Mouse (Mus musculus): ENCODE results near the gene Ttbk2.

Ttbk2 gene

DNA sequence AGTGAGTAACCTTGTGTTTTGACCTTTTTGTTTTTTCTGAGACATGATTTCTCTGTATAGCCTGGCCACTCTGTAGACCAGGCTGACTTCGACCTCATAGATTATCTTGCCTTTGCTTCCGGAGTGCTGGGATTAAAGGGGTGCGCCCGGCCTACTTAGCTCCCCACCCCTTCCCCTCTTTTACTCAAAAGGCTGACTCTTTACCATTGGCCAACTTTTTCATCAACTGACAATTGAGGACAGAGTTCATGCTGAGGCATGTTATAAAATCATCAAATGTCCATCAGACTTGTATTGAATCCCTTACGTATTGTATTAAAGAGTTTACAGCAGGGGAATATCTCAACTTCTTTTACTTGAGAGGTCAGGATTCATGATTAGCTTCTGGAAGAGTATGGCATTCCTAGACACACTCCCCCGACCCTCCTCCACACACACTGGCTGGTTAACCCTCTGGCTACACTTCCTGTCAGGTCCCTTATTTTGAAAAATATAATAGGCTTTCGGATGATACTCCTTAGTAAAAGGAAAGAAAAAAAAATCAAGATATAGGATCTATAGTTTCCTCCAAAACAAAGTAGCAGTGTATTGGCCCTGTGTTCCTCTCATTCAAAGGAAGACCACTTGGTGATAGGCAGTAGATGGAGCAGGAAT lies 118.4 kb downstream of the Ttbk2 start:
- no peak for DNase-seq

DNA sequence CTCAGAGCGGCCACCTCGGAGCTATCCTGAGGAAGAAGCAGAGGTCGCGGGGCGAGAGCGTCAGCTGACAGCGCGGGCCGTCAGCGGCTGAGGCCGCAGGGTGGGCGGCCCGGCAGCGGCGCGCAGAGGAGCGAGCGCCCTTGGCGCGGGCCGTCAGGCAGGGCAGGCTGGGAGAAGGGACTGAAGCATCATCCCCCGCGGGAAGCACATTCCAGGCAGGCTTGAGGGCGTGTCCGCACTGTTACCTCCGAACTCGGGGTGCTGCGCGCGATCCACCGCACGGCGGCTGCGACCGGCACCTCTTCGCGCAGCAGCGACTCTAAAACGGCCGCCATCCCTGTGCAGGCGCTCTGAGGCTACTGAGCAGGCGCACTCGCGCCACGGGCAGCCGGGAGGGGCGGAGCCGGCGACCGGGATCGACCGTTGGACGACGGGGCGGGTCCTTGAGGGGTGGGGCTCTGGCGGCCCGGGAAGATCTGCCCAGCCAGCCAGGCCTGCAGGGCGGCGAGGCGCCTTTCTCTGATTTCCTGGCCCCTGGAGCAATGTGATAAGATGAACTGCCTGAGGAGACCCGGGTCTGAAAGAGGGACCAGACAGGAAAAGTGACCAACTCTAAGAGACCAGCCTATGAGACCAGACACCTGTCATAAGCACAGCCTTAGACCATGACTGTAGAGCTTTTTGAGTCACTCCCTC lies 119.1 kb downstream of the Ttbk2 start:
- DNase-seq = peak; percentile 92 to 95

DNA sequence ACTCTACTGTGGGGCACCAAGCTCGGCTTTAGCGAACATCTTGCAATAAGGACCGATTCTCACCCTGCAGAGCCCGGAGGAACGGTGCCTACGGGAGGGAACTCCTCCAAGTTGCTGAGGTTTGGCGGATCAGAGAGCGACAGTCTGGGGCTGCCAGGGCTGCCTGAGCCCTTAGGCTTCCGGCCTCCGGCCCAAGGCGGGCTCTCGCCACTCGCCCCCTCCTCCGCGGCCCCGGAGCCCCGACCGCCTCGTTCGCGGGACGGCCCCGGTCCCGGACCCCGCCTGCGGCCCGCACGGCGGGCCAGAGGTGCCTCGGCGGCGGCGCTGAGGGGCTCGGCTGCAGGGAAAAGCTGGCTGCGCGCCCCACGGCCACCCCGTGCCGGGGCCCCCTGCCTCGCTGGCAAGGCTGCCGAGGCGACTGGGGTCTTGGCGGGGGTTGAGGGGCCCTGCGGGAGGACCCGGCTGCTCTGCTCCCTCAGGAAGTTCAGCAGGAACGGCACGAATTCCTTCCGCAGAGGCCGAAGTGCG lies 119.7 kb downstream of the Ttbk2 start:
- DNase-seq = peak in 1 of 2 experiments; percentile 9

DNA sequence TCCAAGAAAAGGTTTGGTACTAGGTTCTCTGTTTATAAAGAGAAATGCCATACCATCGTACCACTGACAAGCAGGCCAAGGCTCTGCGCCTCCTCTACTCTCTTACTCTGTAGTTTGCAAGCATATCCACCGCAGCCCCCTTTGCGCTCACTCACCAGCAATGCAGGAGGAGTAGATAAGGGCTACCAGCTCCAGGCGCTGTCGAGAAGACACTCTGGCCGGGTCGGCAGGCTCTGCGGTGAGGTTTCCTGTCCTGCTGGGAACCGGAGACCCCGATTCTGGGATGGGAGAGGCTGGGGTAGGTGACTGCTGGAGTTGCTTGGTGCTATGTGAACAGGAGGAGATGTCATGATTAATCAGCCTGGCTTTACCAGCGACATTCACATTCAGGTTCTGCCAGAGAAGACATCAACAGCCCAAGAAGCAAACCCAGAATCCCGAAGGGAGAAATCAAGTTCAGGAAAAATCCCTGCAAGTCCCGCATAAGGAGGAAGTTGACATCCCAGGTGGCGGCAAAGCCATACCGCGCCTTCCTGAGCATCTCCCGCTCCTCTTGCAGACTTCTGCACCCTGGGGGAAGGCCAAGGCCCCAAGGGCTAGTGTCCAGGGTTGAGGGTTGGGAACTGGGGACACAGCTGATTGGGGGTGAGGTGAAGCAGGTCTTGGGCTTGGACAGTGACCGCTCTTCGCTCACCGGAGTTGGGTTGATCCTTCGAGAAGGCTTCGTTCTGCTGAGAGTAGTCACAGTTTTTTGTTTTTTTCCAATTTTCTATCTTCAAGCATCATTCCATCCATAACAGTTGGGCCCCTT lies 120.4 kb downstream of the Ttbk2 start:
- no peak for DNase-seq

DNA sequence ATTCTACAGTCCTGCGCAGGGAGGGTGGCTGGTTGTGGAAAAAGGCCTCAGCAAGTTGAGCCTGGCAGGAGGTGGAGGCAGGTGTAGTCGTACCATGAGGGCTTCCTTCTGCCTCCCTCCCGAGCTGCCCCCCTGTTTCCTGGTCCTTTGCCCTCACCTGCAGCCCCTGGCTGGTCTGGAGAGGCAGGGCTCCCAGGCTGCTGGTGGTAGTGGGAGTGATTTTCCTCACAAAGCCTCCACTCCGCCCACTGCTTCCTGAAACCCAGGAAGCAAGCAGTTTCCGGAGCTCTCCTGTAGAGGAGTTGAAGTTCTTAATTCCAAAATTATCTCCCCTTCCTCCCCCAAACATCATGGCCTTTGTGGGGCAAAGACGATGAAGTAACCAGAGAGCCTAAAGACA lies 126.2 kb downstream of the Ttbk2 start:
- no peak for DNase-seq

DNA sequence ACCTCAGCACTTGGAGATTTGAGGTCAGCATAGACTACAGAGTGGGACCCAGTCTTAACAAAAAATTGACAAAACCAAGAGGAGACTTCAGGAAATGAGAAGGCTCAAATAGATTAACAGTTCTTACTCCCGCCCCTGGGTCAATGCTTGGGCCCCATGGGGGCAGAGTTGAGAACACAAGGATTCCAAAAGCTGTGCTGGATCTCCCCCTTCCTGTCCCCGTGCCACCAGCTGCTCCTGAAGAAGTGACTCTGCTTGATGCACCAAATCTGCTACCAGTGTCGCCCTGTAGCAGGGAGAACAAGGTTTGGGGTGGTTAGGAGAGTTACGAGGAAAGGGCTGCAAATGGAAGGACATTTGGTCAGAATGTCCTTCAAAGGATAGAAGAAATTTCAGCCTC lies 126.8 kb downstream of the Ttbk2 start:
- DNase-seq = no peak

DNA sequence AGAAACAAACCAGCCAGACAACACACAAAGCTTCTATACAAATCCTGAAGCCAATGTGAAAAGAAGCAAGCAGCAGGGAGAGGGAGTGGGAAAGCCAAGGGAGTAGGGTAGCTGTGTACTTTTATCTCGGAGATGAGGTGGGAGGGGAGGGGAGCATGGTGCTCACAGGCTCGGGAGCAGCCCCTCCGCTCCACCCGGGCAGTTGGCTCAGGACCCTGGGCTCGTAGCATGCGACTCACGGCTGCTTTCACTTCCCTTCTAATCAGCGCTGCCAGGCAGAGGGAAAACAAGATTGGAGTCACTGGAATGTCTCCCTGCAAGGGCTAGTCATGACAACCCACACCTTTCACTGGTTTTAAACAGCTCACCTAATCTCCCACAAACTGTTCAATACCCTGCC lies 127.9 kb downstream of the Ttbk2 start:
- DNase-seq = no peak

DNA sequence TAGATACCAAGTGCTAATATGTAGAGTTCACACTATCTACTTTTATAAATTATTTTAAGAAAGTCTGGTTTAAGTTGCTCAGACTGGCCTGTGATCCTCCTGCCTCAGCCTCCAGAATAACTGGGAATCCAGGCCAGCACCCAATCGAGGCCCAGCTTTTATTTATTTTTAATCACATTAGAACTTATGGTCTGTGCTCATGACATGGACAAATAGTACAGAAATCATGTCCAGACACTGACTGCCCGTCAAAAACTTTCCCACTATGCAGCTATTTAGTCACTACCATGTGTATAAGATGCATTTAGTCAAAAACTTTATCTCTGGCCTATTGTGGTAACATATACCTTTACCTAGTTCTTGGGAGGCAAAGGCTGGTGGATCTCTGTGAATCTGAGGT lies 128.5 kb downstream of the Ttbk2 start:
- no peak for DNase-seq

DNA sequence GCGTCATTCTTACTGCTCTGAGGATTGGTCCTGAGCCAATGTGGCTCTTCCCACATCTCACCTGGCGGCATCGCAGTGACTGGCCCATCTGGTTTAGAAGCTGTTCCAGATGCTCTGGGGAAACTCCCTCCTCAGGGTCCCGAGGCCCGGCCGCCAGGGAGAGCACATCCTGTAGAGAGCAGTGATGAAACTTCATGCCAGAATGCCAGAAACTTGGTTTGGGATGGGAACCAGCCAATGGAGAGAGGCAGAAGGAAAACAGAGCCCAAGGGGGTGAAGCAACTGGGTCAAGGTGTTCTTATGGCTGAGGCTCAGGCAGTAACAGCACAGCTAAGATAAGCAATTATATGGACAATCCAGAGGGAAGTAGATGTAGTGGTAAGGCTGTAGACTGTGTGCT lies 129.6 kb downstream of the Ttbk2 start:
- no peak for DNase-seq

DNA sequence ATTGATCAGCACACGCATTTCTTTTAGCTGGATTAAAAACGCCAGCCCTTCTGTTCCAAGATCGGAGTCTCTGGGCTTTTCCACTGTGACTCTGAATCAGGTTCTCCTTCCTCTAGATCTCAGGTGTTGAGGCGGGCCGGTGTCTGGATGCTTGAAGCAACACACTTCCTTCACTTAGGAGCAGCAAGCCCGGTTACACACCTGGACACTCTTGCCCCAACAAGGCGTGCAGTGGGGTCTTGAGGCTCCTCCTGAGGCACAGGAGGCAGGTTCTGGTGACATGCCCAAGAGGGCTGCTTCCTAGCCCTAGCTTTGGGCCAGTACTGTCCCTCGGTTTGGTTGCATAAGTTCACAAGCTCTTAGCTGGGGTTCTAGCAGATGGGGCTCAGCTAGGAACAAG lies 131.9 kb downstream of the Ttbk2 start:
- DNase-seq = no peak

DNA sequence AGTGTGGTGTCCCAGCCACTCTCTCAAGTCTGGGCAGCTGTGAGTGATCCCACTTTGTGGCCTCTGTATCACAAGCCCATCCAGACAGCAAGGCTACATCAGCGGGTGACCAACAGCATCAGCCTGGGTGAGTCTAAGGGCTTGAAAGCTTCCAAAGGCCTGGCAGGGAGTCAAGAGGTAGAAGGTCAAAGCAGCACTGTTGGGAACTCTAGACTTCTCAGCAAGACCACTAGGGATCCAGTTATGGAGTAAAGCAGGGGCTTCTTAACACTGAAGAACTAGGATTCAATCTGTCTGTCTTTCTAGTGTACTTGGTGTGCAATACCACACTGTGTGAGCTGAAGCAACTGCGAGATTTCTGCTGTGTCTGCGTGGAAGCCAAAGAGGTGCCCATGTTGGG lies 137.0 kb downstream of the Ttbk2 start:
- DNase-seq = no peak

DNA sequence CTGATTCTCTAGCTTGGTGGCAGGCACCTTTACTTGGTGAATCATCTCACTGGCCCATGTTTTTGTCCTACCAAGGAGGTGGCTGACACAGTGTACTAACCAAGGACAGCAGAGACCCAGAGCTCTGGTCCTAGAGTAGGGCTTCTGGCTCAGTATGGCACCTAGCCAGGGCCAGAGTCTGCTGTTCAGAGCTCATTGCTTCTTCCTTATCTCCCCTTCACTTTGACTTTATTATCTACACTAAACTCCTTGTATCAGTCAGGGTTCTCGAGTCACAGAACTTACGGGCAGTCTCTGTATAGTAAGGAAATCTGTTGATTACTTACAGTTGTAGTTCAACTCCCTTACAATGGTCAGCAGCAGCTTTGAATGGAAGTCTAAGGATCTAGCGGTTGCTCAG lies 139.5 kb downstream of the Ttbk2 start:
- no peak for DNase-seq

DNA sequence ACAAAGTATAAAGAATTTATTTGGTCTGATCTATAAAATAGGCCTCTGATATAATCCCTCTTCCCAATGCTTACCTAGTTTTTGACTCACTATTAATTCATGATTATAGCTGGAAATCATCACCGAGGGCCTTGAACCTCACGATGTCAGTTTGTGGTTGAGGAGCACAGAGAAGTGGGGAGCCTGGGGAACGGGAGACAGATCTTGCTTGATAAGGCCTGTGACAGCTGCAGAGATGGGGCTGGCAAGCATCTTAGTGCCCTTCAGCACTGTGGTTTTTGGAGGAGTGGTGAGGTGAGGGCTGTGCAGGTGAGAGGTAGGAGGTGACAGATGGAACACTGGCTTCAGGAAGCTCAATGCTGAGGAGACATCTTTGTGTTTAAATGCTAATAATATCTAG lies 140.2 kb downstream of the Ttbk2 start:
- no peak for DNase-seq

DNA sequence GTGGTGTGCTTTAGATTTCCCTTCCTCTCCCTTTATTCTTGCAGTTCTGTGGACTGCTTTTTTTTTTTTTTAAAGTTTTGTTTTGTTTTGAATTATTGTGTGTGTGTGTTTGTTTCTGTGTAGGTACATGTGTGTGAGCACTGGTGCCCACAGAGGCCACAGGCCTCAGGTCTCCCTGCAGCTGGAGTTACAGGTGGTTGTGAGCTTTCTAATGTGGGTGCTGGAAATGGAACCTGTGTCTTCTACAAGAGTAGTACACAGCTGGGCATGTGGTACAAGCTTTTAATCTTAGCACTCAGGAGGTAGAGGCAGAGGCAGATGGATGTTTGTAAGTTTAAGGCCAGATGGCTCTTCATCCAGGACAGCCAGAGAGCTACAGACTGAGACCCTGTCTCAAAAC lies 143.4 kb downstream of the Ttbk2 start:
- DNase-seq = no peak

DNA sequence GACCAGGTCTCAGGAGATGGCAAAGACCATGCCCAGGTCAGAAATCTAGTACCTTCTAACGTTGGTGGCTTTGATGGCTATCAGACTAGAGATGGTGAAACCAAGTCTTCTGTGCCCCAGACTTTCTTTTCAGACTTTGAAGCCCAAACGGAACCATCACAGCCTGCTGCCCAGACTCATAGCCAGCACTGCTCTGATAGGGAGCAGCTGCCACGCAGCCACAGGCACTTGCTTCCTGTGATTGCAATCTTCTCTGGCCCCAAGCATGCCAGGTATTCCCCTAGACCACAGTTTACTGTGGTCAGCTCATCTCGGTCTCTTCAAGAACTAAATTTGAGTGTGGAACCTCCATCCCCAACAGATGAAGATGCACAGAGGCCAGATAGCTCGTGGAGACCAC lies 147.7 kb downstream of the Ttbk2 start:
- DNase-seq = no peak

DNA sequence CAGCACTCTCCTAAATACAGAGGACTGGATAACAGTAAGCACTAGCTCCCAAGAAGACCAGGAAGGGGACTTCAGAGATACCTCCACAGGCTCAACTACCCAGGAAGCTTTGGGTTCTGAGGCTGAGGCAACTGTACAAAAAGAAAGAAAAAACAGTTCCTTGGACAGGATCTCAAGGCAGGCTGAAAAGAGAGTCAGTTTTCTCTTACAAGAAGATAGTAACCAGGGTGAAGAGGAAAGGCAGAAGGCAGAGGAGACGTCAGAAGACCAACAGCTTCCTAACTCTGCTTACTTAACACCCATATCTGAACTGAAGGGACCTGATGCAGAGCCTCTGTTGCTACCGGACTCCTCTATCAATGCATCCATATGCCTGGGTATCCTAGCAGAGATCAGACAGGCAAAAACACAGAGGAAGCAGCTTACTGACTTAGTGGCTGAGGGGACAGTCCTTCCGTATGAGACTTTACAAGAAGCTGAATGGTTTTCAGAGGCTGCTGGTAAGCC lies 150.0 kb downstream of the Ttbk2 start:
- no peak for DNase-seq

DNA sequence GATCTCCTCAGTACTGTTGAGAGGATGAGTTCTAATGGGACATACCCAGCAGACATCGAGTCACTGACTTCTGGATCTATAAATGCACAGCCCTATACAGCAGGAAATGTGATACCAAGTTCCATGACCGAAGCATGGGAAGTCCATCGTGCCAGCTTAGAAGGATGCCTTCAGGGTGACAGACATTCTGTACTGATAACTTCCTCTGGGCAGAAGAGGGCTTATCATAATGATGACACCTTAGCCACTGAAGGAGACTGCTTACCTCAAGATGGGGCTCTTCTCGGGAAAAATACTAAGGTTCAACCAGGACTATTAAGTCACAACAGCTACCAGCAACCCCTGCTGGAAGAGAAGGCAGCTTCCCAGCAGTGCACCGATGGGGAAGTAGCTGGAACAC lies 152.6 kb downstream of the Ttbk2 start:
- DNase-seq = no peak
